Mouse (Mus musculus): Measurements from ENCODE around the gene Nmu. TPM values are rescaled to one million over a fixed set of nuclear protein-coding genes. Genes with fewer than 3 reads are reported as not detected.

Gene Nmu
- total RNA-seq (2014; rRNA removed) (not detected in 2 replicates), polyA plus RNA-seq (2015; fragmentation: Nextera tagmentation; extraction: Ambion mirVana) (0.70 TPM in 1 of 2 replicates, not detected in the other)

DNA sequence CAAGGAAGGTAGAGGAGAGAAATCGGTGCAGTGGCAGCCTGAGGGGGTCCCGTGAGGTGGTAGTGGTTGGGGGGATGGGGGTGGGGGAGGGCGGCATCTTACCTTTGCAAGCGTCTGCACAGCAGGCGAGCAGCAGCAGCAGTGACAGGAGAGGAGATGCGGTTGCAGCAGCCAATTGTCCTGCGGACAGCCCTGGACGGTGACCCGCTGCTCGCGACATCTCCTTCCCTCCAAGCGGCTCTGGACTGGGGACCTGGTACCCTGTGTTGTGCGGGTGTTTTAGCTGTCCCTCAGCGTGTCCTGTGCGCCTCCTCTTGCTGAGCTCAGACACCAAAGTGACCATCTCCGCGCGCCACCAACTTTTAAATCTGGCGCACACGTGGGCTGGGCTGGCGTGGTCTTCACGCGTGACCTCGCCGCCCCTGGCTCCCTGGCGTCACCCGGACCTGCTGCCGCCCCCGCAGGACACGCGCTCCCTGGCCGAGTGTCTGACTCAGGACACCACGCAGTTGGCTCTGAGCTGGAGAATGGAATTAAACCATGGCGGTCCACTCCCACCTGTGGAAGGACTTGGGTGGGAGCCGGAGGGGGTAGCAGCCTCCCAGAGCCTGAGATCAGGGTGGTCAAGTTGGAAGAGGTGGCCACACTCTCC is at the start of gene Nmu:
TSS of gene Nmu (minus strand) at position 336 of the 652 bp plus-strand sequence.
- Histone ChIP-seq H3K4me2 (ENCODE audit: low read depth) (peak within 1 kb of the TSS; percentile 56), H3K27me3 (ENCODE audit: insufficient read depth, low read length) (peaks cover 10% of the 10 kb centered on the region; the same call in 1 of the 2 replicates), H3K36me3 (ENCODE audit: insufficient read depth) (no peaks in the 10 kb centered on the region), H3K4me3 (ENCODE audit: low read depth, low read length) (peak within 1 kb of the TSS; percentile 23), H3K27ac (ENCODE audit: low read depth, low read length) (no peak within 1 kb of the TSS), H3K4me1 (ENCODE audit: insufficient read depth) (peaks cover 6% of the 10 kb centered on the region; the same call in 1 of the 2 replicates), H3K9me3 (ENCODE audit: low read length) (no peaks in the 10 kb centered on the region), H3K9ac (no peak within 1 kb of the TSS)
- ATAC-seq (0 out of 2 replicates have a peak, but pooled peaks have one; percentile 12), DNase-seq (no peak)
- TF ChIP-seq CTCF (IDR thresholded peaks at IDR 0.05; ENCODE audit: low read depth), result no peak
- 5% methylated on average over 35 of the region's 35 CpGs for WGBS

DNA sequence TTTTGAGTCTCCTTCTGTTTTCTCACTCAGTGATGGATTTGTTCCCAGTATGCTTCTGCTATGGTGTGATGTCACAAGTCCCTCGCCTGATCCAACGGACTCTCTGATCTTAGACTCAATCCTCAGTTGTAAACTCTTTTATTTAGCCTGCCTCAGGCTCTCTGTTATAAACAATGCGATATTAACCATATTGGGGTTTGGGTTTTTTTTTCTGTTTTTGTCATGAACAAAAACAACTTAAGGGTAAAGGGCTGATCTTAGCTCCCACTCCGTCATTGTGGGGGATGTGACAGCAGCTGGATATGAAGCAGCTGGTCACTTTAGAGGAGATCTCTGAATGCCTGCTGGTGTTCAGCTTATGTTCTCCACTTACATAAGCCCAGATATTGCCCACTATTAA is 48.1 kb upstream of the Nmu start:
- no peak overlapping the region for H3K9ac ChIP-seq
- DNase-seq, result no peak
- no peaks in the 10 kb centered on the region for H3K36me3 ChIP-seq (ENCODE audit: insufficient read depth)
- no peak overlapping the region for H3K4me2 ChIP-seq (ENCODE audit: low read depth)
- no peaks in the 10 kb centered on the region for H3K27me3 ChIP-seq (ENCODE audit: insufficient read depth, low read length)
- no peak overlapping the region for H3K4me3 ChIP-seq (ENCODE audit: low read depth, low read length)
- WGBS, result 77% methylated on average over 4 of the region's 4 CpGs
- H3K27ac ChIP-seq (ENCODE audit: low read depth, low read length), result no peak overlapping the region
- no peak for ATAC-seq
- no peaks in the 10 kb centered on the region for H3K4me1 ChIP-seq (ENCODE audit: insufficient read depth)
- no peaks in the 10 kb centered on the region for H3K9me3 ChIP-seq (ENCODE audit: low read length)
- no peak for TF ChIP-seq CTCF (IDR thresholded peaks at IDR 0.05; ENCODE audit: low read depth)

DNA sequence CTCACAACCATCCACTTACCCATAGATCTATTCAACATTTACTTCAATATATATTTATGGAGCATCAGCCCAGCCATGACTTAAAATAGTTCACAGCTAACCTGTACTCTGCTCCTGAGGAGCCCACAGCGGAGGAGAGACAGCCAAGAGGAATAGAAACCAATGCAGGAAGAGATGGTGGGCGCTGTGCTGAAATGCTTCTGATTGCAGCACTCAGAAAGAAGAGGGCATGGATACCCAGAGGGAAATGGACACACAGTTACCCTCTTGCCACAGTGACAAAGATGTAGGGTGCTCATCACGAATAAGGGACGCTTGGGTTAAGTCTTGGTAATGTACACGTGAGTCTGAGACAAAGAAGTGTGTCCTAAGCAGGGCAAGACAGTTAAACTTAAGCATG is 30.8 kb upstream of the Nmu start:
- Histone ChIP-seq H3K9me3 (ENCODE audit: low read length) (no peaks in the 10 kb centered on the region), H3K4me1 (ENCODE audit: insufficient read depth) (no peaks in the 10 kb centered on the region), H3K4me3 (ENCODE audit: low read depth, low read length) (no peak overlapping the region), H3K36me3 (ENCODE audit: insufficient read depth) (no peaks in the 10 kb centered on the region), H3K9ac (no peak overlapping the region), H3K4me2 (ENCODE audit: low read depth) (no peak overlapping the region), H3K27me3 (ENCODE audit: insufficient read depth, low read length) (no peaks in the 10 kb centered on the region), H3K27ac (ENCODE audit: low read depth, low read length) (no peak overlapping the region)
- 97% methylated on average over 5 of the region's 5 CpGs for WGBS
- ATAC-seq, result no peak
- TF ChIP-seq CTCF (IDR thresholded peaks at IDR 0.05; ENCODE audit: low read depth), result no peak
- no peak for DNase-seq

DNA sequence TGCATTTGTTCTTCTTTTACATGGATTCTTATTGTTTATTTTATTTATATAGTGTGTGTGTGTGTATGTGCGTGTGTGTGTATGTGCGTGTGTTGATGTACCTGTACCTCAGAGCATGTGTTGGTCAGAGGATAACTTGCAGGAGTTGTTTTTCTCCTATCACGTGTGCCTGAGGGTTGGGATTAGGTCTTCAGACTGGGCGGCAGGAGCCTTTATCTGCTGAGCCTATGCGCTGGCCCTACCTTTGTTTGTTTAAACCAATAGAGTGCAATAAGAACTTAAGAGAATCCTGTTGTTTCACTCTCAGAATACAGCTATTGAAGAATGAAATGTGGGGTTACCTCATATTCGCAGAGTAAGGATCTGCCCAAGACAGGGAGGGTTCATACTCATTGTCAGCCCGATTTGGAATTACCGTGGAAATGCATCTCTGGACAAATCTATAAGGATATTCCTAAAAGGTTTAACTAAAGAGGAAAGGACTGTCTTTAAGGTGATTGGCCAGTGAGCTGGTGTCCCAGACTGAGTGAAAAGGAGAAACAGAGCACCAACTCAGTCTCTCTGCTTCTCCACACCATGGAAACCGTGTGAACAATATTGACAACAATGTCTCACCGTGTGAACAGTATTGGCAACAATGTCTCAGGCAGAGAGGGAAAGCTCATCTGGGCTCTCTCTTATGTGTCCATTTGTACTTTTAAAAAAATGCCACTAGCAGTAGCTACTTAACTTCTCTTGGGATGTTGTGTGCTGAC is 25.6 kb upstream of the Nmu start:
- DNase-seq (no peak), ATAC-seq (no peak)
- H3K9me3 ChIP-seq (ENCODE audit: low read length), result no peaks in the 10 kb centered on the region
- H3K4me3 ChIP-seq (ENCODE audit: low read depth, low read length), result no peak overlapping the region
- 84% methylated on average over 10 of the region's 10 CpGs for WGBS
- H3K4me2 ChIP-seq (ENCODE audit: low read depth), result no peak overlapping the region
- TF ChIP-seq CTCF (IDR thresholded peaks at IDR 0.05; ENCODE audit: low read depth), result no peak
- no peak overlapping the region for H3K9ac ChIP-seq
- no peaks in the 10 kb centered on the region for H3K27me3 ChIP-seq (ENCODE audit: insufficient read depth, low read length)
- H3K36me3 ChIP-seq (ENCODE audit: insufficient read depth), result no peaks in the 10 kb centered on the region
- no peak overlapping the region for H3K27ac ChIP-seq (ENCODE audit: low read depth, low read length)
- no peaks in the 10 kb centered on the region for H3K4me1 ChIP-seq (ENCODE audit: insufficient read depth)

- Histone ChIP-seq H3K9ac (no peak overlapping the region), H3K4me2 (ENCODE audit: low read depth) (no peak overlapping the region), H3K9me3 (ENCODE audit: low read length) (no peaks in the 10 kb centered on the region), H3K4me1 (ENCODE audit: insufficient read depth) (no peaks in the 10 kb centered on the region), H3K27ac (ENCODE audit: low read depth, low read length) (no peak overlapping the region), H3K4me3 (ENCODE audit: low read depth, low read length) (no peak overlapping the region), H3K36me3 (ENCODE audit: insufficient read depth) (no peaks in the 10 kb centered on the region), H3K27me3 (ENCODE audit: insufficient read depth, low read length) (no peaks in the 10 kb centered on the region)
- WGBS, result 95% methylated on average over 2 of the region's 2 CpGs
- ATAC-seq (no peak), DNase-seq (no peak)
- TF ChIP-seq CTCF (IDR thresholded peaks at IDR 0.05; ENCODE audit: low read depth), result no peak
These were observed 24.9 kb upstream of the Nmu start for GRCm38 (mm10) chr5:76388474-76388873.

DNA sequence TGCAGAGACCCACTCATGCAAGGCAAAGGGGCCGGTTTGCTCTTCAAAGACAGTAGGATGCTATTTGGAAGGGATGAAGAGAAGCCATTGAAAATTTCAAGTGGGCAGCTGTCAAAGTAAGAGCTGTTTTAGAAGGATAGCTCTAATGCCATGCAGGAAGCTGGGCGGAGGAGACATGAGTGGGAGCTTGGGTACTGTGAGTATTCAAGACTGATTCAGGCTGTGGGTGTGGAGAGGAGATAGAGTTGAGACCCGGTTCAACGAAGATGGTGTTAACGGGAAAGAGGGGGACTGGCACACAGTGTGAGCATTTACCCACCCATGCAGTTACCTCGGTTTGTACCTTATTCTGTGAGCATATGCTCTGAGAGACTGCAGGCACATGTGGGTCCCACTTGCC is 20.1 kb upstream of the Nmu start:
- Histone ChIP-seq H3K4me2 (ENCODE audit: low read depth) (no peak overlapping the region), H3K27ac (ENCODE audit: low read depth, low read length) (no peak overlapping the region), H3K9ac (no peak overlapping the region), H3K27me3 (ENCODE audit: insufficient read depth, low read length) (no peaks in the 10 kb centered on the region), H3K9me3 (ENCODE audit: low read length) (no peaks in the 10 kb centered on the region), H3K4me1 (ENCODE audit: insufficient read depth) (no peaks in the 10 kb centered on the region), H3K4me3 (ENCODE audit: low read depth, low read length) (no peak overlapping the region), H3K36me3 (ENCODE audit: insufficient read depth) (no peaks in the 10 kb centered on the region)
- DNase-seq, result no peak
- no peak for TF ChIP-seq CTCF (IDR thresholded peaks at IDR 0.05; ENCODE audit: low read depth)
- ATAC-seq, result no peak
- WGBS, result 72% methylated on average over 6 of the region's 6 CpGs

DNA sequence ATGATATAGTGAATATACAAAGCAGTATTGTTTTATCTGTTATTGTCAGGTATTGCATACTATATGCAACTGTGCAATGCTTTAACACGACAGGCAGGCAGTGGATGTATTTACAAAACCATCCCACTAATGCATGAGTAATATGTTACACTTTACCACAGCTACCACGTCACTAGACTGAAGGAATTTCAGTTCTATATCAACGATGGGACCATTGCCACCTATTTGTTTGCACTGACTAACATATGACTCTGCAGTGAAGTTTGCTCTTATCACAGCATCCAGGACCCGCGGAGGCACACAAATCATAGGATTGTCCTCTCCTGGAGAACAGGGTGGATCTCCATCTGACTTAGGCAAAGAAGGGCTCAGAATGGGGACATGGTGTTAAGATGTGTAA is 18.2 kb upstream of the Nmu start:
- Histone ChIP-seq H3K4me2 (ENCODE audit: low read depth) (no peak overlapping the region), H3K36me3 (ENCODE audit: insufficient read depth) (no peaks in the 10 kb centered on the region), H3K27ac (ENCODE audit: low read depth, low read length) (no peak overlapping the region), H3K9me3 (ENCODE audit: low read length) (no peaks in the 10 kb centered on the region), H3K9ac (no peak overlapping the region), H3K27me3 (ENCODE audit: insufficient read depth, low read length) (no peaks in the 10 kb centered on the region), H3K4me3 (ENCODE audit: low read depth, low read length) (no peak overlapping the region), H3K4me1 (ENCODE audit: insufficient read depth) (no peaks in the 10 kb centered on the region)
- DNase-seq (no peak), ATAC-seq (no peak)
- no peak for TF ChIP-seq CTCF (IDR thresholded peaks at IDR 0.05; ENCODE audit: low read depth)
- WGBS, result 87% methylated on average over 5 of the region's 5 CpGs
